Mouse (Mus musculus) macrophage (primary cell): Measurements from ENCODE around the gene Asb10. TPM values are rescaled to one million over a fixed set of nuclear protein-coding genes. Genes with fewer than 3 reads are reported as not detected.
"Not testable (repeated sequence)": the region's sequence is repeated elsewhere in the genome, so short reads cannot be mapped to it uniquely, and the experiment has no call there.

Experiments
- H3K27ac ChIP-seq: fragments of 350-480 bp; formaldehyde crosslinking; 2 replicates; pipeline ENCODE4 v1.9.0; 2021
- H3K36me3 ChIP-seq: fragments of 350-480 bp; formaldehyde crosslinking; 2 replicates; pipeline ENCODE4 v1.9.0; 2021; ENCODE audit errors: inconsistent target
- H3K4me3 ChIP-seq: fragments of 350-480 bp; formaldehyde crosslinking; 2 replicates; pipeline ENCODE4 v1.9.0; 2021; ENCODE audit errors: inconsistent target
- H3K79me2 ChIP-seq: fragments of 350-480 bp; formaldehyde crosslinking; 2 replicates; pipeline ENCODE4 v1.9.0; 2021; ENCODE audit errors: inconsistent target
- WGBS: methylation state at CpG from one replicate; pipeline ENCODE4 v1.1.7; 2026; ENCODE audit warnings: inconsistent platforms; ENCODE audit not compliant: missing documents; 5-methylcytosine and 5-hydroxymethylcytosine counted together
- polyA plus RNA-seq: library from polyadenylated mRNA; stranded (reverse); fragments of 250-400 nt; gene quantifications from 3 replicates; pipeline ENCODE4 v1.2.4, GENCODE M21; 2018; ENCODE audit warnings: inconsistent platforms
- total RNA-seq, 78 experiments: library from RNA; depleted of rRNA; stranded (reverse); fragments of 250-400 nt; gene quantifications; 1 replicate in 9 of 78; 2 replicates in 24 of 78; 3 replicates in 43 of 78; 4 replicates in 2 of 78; pipeline ENCODE4 v1.2.4; 2018; ENCODE audit warnings: inconsistent platforms in 56 of 78

Gene Asb10
- total RNA-seq (2018; cell fraction: chromatin; rRNA removed), result under 1 TPM in 3 of 26 experiments, not detected in 23; 0.33 to 0.65 (median 0.55) TPM
- total RNA-seq (2018; cell fraction: cytosol; rRNA removed), result under 1 TPM in 15 of 26 experiments, not detected in 11; 0.10 to 0.77 (median 0.45) TPM
- total RNA-seq (2018; cell fraction: nucleus; rRNA removed), result 1 to 10 TPM in 1 of 26 experiments, under 1 TPM in 4, not detected in 21; 0.40 to 1.2 (median 0.56) TPM
- 0.09 to 0.61 TPM (median 0.28 TPM) in 3 replicates for polyA plus RNA-seq

DNA sequence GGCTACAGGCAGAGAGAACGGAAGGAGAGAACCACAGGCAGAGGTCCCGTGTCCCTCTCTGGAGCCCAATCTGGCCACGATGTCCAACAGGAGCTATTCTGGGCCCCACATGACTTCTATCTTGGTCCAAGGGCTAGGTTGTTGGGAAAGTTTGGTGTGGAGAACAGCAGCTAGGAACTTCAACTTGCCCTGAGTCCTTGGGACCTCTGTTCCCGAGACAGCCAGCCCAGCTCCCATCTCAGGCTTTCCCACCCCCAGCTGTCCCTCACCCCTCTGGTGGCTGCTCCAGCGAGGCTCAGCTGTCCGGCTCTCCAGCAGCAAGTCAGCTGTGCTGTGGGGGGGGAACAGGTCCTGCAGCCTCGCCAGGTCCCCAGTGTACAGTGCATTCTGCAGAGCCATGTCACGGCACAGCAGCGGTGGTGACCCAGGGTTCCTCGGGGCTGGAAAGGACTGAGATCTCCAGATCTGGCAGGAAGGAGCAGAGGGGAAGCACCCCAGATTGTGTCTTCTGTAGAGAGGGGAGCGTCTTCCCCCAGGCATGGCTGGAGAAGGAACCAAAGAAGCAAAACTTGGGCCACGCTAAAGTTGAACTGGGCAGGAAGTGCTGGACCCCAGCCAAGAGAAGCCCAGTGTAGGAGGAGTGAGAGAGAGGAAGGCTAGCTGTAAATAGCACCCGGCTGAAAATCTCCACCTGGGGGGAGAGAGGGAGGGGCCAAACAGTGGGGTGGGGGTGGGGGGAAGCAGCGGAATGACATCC is at the start of gene Asb10:
Gene Asb10 (minus strand): TSS at position 592 of the 757 bp plus-strand sequence.
- Histone ChIP-seq H3K36me3 (no peaks in the 10 kb centered on the region), H3K79me2 (no peaks in the 10 kb centered on the region), H3K27ac (peak within 1 kb of the TSS; percentile 17; the same call in 1 of the 2 replicates), H3K4me3 (no peak within 1 kb of the TSS)
- 13% methylated on average over 14 of the region's 14 CpGs for WGBS

DNA sequence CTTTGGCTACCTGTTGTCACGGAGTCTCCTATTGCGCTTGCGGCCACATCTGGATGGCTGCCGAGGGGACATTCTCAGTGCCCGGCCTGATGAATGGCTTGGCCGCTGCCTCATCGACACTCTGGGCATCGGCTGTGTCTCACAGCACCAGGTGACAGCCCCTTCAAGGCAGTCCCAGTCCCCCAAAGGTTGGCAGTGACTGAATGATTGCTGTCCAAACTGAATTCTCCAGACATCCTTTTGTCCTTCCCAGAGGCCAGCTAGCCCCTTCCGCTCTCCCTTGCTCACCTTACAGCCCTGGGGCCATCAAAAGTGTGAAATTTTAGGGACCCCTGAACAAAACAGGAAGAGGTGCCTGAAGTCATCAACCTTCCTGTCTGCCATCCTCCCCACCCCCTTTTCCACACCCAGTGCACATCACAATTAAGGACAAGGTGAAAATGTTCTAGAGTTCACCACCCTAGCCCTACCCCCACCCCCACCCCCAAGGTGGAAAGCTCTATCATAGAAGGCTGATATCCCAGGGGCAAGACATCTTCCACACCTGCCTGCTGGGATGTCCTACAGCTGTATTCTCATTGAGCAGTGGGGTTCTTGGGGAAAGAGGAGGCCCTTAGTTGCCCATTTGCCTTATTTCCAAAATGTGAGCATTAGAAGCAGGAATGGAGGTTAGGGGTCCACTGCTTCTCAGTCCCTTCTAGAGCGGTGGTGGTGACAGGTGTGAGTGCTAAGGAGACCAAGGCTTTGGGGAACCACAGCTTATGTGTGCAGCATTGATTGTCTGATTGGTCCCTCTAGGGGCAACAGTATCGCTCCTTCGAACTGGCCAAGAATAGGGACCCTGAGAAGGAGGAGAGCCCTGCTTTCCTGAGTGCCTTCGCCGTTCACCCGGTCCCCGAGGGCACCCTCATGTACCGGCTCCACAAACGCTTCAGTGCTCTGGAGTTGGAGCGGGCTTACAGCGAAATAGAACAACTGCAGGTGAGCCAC is 49.0 kb upstream of the Asb10 start:
- WGBS, result 96% methylated on average over 18 of the region's 20 CpGs
- peaks cover 14% of the 10 kb centered on the region; the same call in 1 of the 2 replicates for H3K36me3 ChIP-seq
- H3K4me3 ChIP-seq, result no peak overlapping the region
- H3K27ac ChIP-seq, result no peak overlapping the region
- peaks cover 28% of the 10 kb centered on the region for H3K79me2 ChIP-seq

DNA sequence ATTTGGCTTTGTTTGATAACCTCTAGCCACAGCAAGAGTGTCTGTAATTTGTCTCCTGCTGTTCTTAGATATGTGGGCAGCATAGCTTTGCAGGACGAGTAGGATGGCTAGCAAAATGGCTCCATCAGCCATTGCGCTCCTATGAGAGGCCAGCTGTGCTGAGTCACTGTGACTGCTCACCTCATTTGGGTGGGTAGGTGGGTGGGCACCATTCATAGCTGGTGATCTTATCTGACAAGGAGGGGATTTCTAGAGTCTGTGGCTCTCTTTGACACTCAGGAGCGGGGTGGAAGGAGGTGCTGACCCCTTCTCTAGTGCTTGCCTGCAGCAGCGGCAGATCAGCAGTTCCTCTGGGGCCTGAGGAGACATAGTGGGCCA is 46.4 kb upstream of the Asb10 start:
- WGBS, result 2% methylated on average over 4 of the region's 4 CpGs
- peaks cover 28% of the 10 kb centered on the region for H3K79me2 ChIP-seq
- peaks cover 14% of the 10 kb centered on the region; the same call in 1 of the 2 replicates for H3K36me3 ChIP-seq
- H3K27ac ChIP-seq, result peak overlapping the region; percentile 74
- H3K4me3 ChIP-seq, result peak overlapping the region; percentile 95

GRCm38 (mm10) chr5:24586547-24587199 is 45.9 kb upstream of the Asb10 start, which contains the start of gene Chpf2:
TSS of gene Chpf2 (plus strand) at chr5:24586741.
- peaks cover 28% of the 10 kb centered on the region for H3K79me2 ChIP-seq
- H3K4me3 ChIP-seq, result peak within 1 kb of the TSS; percentile 95
- 2% methylated on average over 43 of the region's 43 CpGs for WGBS
- H3K36me3 ChIP-seq, result peaks cover 14% of the 10 kb centered on the region; the same call in 1 of the 2 replicates
- peak within 1 kb of the TSS; percentile 74 for H3K27ac ChIP-seq

DNA sequence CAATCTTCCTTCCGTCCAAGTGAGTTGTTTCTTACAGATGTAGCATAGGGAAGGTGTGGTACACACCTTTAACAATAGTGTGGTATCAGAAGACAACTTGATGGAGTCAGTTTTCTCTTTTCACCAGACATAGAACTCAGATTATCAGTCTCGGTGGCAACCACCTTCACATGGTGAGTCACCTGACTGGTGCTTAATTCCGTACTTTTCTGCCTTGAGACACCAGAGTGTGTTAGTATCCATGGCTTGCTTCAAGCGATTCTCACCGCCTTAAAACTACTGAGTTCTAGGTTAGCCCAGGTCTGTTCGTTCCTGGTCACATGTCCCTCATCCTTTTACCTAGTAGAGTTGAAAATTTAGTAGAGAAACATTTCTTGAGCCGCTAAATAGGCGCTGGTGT is 45.3 kb upstream of the Asb10 start:
- peaks cover 28% of the 10 kb centered on the region for H3K79me2 ChIP-seq
- peak overlapping the region; percentile 74 for H3K27ac ChIP-seq
- H3K4me3 ChIP-seq, result peak overlapping the region; percentile 95
- peaks cover 14% of the 10 kb centered on the region; the same call in 1 of the 2 replicates for H3K36me3 ChIP-seq
- 5% methylated on average over 8 of the region's 8 CpGs for WGBS

DNA sequence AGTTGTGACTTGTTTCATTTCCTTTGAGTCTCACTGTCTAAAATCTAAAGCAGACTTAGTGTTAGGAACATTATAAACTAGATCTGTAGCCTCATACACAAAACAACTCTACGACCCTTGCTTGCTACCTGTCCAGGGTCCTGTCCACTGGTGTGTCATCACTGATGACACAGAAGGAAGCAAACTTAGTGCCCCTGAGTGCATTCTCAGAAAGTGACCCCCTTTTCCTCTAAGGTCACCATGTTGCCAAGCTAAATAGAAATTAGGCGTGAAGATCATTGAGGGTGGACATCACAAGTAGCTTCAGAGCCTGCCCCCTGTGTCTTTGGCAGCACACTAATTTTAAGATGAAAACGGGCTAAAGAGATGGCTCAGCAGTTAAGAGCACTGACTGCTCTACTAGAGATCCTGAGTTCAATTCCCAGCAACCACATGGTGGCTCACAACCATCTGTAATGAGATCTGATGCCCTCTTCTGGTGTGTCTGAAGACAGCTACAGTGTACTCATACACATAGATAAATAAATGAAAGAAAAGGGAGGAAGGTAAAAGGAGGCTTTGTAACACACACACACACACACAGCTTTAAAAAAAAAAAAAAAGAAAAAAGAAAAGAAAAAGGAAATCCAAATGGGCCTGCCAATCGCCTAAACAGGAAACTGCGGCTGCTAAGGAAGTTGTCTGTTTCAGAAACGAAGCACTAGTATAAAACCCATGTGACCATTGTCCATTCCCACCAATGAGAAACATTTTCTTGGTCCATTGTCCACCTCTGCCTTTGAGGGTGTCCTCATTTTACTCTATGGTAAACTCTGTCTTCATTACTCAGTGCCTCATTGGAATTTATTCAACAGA is 37.6 kb upstream of the Asb10 start:
- Histone ChIP-seq H3K27ac (peak overlapping the region; percentile 75), H3K36me3 (peaks cover 11% of the 10 kb centered on the region; the same call in 1 of the 2 replicates), H3K4me3 (peak overlapping the region; percentile 59), H3K79me2 (peaks cover 14% of the 10 kb centered on the region; the same call in 1 of the 2 replicates)
- WGBS, result 10% methylated on average over 6 of the region's 6 CpGs

DNA sequence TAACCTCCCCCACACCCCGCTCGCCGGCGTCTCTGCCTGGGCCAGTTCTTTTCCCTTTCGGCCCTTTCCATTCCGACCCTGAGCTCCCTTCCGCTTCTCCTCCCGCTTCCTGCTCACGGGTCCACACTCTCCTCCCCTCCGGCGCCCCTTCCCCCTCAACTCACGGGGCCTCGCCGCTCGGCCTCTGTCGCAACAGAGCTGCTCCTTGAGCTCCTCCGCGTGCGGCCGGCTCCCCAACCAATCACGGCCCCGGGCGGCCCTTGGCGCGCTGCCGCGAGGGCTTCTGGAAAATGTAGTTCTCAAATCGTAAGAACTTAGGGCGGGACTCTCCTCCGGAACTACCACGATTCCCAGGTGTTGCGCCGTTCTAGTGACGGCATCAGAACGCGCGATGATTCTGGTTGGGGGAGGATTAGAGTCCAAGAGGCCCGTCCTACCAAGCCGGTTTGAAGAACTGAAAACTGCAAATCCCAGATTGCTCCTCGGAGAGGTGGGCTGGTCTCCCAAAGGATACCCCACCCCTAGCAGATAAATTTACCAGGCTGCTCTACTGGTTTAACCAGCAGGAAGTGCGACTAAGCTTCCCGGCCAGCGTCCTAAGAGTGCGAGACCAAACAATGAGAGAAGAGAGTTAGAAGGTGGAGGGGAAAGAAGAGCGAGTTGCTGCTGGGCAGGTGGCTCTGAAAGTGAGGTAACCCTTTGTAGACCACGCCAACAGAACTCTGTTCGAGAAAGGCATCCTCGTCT is 36.6 kb upstream of the Asb10 start, which contains the start of gene Abcf2:
Gene Abcf2 (minus strand): TSS at position 285 of the 747 bp plus-strand sequence.
- H3K27ac ChIP-seq, result peak within 1 kb of the TSS; percentile 75
- H3K79me2 ChIP-seq, result peaks cover 14% of the 10 kb centered on the region; the same call in 1 of the 2 replicates
- under 1% methylated on average over 48 of the region's 48 CpGs for WGBS
- H3K4me3 ChIP-seq, result peak within 1 kb of the TSS; percentile 67
- H3K36me3 ChIP-seq, result peaks cover 21% of the 10 kb centered on the region; the same call in 1 of the 2 replicates

DNA sequence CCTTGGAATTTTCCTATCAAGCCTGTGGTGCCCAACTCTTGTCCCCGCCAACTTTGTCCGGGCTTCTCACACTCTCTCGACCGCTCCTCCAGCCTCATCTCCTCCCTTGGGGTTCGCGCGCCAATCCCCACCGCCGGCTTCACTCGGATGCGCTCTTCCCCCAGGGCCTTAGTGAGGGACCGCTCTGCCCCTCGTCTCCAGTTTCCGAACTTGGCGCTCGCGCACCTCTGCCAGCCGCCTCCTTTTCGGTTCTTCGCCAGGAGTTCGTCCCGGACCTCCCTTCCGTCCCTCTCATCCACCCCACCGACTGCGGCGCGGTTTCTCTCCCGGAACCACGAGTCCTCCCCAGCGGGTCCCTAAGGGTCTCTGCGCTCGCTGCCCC is 36.0 kb upstream of the Asb10 start:
- peaks cover 27% of the 10 kb centered on the region for H3K36me3 ChIP-seq
- peak overlapping the region; percentile 67 for H3K4me3 ChIP-seq
- WGBS, result 1% methylated on average over 32 of the region's 32 CpGs
- peaks cover 14% of the 10 kb centered on the region; the same call in 1 of the 2 replicates for H3K79me2 ChIP-seq
- peak overlapping the region; percentile 52 for H3K27ac ChIP-seq

GRCm38 (mm10) chr5:24575948-24576347 is 35.2 kb upstream of the Asb10 start:
- Histone ChIP-seq H3K36me3 (peaks cover 35% of the 10 kb centered on the region), H3K4me3 (no peak overlapping the region), H3K27ac (no peak overlapping the region), H3K79me2 (peaks cover 14% of the 10 kb centered on the region; the same call in 1 of the 2 replicates)
- WGBS, result 100% methylated on average over 1 of the region's 1 CpGs

- Histone ChIP-seq H3K27ac (no peak within 1 kb of the TSS), H3K36me3 (no peaks in the 10 kb centered on the region), H3K4me3 (no peak within 1 kb of the TSS), H3K79me2 (no peaks in the 10 kb centered on the region)
- WGBS, result 82% methylated on average over 2 of the region's 2 CpGs
These were observed 15.9 kb upstream of the Asb10 start, which contains the start of gene 4931409K22Rik for GRCm38 (mm10) chr5:24556709-24557108. TSS of gene 4931409K22Rik (minus strand) at chr5:24556809.

DNA sequence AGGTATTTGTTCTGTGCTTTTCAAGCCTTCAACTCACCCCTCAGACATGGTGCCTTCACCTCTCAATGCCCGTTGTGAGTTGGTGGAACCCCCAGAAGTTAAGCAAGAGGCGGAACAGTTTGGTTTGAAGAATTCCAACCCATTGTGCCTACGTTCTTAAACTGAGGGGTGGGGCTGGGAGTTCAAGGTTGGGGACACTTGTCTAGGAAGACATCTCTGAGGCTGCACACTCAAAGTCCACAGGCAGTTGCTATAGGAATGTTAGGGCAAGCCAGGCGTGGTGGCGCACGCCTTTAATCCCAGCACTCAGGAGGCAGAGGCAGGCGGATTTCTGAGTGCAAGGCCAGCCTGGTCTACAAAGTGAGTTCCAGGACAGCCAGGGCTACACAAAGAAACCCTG is 14.6 kb upstream of the Asb10 start:
- 95% methylated on average over 7 of the region's 7 CpGs for WGBS
- not testable (repeated sequence) for H3K36me3 ChIP-seq, H3K79me2 ChIP-seq, H3K27ac ChIP-seq, H3K4me3 ChIP-seq

- Histone ChIP-seq H3K36me3 (no peaks in the 10 kb centered on the region), H3K79me2 (no peaks in the 10 kb centered on the region), H3K4me3 (no peak overlapping the region), H3K27ac (no peak overlapping the region)
- WGBS, result 77% methylated on average over 5 of the region's 5 CpGs
These were observed 13.0 kb upstream of the Asb10 start for GRCm38 (mm10) chr5:24553621-24554244.
